Mouse (Mus musculus): ENCODE results near the gene Bbox1. TPM values are rescaled to one million over a fixed set of nuclear protein-coding genes. Genes with fewer than 3 reads are reported as not detected.

The Bbox1 gene
- total RNA-seq (2021): under 1 TPM; 0.23 to 0.69 TPM

DNA sequence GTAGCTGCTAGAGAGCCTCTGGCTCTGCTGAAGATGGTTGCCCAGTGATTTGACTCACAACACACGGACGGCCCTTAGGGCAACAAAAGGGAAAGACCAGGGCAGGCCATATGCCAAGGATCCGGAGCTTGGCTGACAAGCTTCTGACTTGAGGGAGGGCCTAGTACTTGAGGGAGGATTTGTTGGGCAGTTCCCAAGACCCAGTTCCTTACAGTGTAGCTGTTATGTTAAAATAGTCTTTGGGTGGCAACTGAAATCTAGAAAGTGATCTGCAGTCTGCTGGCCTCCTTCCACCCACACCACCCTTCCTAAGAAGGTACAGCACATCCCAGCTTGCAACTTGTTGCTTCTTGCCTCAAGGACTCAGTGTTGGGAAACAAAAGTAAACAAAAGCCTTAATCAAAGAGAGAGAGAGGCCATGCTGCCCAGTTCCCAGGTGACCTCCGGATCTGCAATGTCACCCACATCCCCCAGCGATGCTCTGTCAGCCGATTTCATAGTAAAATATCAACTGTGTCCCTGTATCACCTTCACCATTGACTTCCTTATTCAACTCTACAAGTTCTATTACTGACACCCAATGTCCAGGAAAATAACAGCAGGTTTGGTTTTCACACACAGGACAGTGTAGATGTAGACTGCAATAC lies at the start of gene Bbox1:
TSS of gene Bbox1 (minus strand) at position 52 of the 647 bp plus-strand sequence.
- no peak for DNase-seq (ENCODE audit: extremely low spot score in 1 of 2, low spot score in 1 of 2)

DNA sequence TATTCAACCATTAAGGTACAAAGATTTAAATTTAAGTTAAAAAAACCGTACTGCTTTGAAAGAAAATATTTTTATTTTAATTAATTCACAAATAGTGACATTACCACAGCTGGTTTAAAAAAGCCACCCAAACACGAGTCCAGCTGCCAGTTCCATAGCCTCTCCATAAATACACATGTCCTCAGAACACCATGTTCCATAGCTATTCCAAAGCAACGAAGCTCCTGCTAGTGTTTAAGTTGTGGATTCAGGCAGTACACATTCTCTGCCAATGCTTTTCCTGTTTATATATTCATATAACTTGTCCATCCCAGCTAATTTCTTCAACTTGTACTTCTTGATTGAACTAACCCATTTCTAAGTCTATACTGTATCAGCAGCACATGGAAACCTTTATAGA lies 49.5 kb upstream of the Bbox1 start:
- DNase-seq (ENCODE audit: extremely low spot score in 1 of 2, low spot score in 1 of 2): no peak

DNA sequence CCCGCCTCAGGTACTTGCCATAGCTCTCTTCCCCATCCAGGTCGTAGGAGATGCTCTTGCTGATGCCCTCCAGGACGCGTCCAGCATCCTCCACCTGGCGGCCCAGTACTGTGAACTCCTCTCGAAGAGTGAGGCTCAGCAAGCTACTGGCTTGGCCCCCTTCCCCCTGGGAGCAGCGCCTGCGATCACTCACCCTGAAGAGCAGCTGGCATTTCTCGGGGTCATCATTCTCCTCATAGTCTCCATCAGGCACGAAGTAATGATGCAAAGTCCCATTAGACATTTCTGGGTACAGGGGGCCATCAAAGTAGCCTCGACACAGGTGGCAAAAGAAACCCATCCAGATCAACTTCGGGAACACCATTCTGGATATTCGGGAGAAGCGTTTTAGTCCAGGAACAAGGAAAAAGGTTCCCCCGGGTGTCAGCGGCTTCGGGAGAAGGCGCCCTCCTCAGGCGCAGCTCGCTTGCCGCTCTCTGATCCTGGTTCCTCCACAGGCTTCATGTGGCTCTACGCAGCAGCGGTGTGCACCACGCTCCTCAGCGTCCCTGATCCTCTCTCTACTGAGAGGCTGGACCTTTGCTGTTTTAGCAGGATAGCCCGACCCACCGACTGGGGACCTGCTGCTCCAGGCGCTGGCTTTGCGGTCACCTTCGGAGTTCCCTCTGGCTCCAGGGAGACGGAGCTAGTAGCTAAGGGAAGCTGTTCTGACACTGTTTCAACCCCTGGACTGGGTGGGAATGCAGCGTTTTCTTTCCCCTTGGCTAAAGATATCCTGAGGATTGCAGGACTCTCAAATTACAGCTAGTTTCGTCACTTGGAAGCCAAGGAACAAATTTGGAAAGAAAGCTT lies 48.3 kb upstream of the Bbox1 start, which contains the start of gene Fibin:
TSS of gene Fibin (minus strand) at position 752 of the 852 bp plus-strand sequence.
- peak; percentile 49 for DNase-seq (ENCODE audit: extremely low spot score in 1 of 2, low spot score in 1 of 2)

DNA sequence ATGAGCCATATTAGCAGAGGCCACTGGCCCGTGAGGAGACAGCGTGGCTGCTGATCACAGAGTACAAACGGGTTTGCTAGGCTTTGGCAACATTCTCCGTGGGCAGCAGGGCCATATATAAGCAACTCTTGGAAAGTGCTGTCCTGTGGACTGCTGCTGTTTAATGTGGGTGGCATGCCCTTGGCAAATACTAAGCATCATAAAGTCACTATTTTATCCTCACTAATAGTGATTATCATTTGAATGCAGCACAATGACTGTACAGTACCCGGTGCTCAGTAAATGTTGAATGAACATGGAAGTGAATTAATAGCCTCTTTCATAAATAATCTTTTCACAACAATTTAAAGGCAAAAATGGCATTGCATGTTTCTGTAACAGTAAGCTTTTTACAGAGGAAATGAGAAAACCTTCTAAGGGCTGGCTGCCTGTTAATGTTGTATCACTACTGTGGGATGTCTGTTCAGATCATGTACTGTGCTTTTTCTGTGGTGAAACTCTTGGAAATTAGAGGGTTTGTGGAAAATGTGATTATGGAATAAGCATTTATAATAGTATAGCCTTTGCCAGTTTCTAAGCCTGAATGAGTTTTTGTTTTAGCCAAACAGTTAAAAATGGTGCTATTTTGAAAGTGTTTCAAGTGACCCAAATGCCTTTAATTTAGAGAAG lies 39.1 kb upstream of the Bbox1 start:
- no peak for DNase-seq (ENCODE audit: extremely low spot score in 1 of 2, low spot score in 1 of 2)

DNA sequence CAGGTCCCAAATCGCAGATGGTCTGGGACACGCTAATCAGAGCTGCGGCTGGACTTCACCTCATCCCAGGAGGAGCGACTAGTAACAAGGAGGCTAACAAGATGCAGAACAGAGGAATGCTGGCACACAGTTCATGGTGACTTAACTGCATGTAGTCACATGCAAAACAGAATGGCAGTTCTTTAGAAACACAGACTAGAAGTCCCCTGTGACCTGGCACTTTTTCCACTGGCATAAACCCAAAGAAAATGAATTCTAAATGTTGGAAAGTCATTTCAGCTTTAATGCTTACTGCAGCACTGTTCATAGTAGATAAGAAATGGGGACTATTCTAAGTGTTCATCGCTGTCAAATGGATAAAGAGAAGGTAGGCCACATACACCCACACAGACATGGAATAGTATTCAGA lies 37.5 kb upstream of the Bbox1 start:
- DNase-seq (ENCODE audit: extremely low spot score in 1 of 2, low spot score in 1 of 2): no peak

DNA sequence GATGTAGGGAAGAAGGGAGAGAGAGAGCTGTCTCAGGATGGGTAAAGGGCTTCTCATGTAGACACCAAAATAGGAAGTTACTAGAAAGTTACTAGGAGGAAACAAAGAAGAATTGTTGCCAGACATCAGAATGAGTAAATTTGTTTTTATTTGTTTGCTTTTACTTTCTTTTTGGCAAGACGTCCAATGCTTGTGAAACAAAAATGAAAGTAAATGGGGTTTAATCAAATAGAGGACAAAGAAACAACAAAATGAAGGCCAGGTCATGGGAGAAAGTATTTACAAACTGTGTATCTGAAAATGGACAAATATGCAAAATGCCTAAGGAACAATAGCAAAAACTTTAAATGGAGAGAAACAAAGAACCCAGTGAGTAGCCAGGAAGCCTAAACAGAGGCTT lies 37.0 kb upstream of the Bbox1 start:
- no peak for DNase-seq (ENCODE audit: extremely low spot score in 1 of 2, low spot score in 1 of 2)

DNA sequence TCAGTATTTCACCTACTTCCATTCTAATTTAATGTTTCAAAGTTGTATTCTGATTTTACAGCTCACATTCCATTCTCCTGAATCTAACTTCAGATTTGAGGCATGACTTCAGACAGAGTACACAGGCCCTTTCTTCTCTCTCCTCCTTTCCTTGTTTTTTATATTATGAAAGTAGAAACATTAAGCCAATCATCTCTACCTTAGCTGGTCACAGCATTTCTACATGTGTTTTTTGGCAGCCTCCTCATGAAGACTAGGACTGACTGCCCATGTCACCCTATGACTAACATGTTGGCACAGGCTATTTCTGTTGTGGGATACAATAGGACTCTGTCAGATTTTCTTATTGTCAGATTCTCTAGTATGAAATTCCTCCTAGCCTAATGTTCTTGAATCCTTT lies 14.6 kb upstream of the Bbox1 start:
- DNase-seq (ENCODE audit: extremely low spot score in 1 of 2, low spot score in 1 of 2): no peak

DNA sequence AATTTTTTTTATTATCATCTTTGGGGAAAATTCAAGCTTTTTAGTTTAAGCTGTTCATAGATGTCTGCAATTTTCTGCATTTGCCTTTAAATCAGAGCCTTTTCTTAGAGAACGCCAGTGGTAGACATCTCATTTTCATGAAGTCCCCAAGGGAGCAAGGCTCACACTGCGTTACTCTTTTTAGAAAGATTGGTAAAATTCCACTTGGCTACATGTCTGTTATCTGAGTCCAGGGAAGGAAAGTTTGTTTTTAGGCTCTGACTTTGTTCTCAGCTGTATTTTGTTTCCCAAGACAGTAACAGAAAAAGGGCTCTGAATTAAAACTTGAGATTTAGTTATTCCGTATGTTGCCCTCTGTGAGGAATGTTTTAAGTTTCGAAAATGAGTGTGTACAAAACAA lies 5.6 kb upstream of the Bbox1 start:
- no peak for DNase-seq (ENCODE audit: extremely low spot score in 1 of 2, low spot score in 1 of 2)

DNA sequence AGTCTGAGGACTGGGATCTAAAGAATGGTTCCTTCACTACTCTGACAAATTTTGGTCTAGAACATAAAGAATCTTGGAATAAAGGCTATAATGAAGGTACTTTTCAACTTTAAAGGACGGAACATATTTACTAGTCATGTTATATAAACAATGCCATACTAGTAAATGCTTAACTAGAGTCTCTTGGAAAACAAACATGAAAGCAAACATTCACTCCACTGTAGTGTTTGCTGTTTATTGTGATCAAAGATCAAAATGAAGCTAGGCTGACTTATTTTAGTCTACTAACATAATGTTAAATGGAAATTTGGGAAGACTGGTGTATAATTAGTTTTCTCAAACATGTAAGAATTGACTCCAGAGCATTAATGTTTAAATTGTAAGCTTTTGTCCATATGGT lies 4.9 kb upstream of the Bbox1 start:
- DNase-seq (ENCODE audit: extremely low spot score in 1 of 2, low spot score in 1 of 2): no peak

DNA sequence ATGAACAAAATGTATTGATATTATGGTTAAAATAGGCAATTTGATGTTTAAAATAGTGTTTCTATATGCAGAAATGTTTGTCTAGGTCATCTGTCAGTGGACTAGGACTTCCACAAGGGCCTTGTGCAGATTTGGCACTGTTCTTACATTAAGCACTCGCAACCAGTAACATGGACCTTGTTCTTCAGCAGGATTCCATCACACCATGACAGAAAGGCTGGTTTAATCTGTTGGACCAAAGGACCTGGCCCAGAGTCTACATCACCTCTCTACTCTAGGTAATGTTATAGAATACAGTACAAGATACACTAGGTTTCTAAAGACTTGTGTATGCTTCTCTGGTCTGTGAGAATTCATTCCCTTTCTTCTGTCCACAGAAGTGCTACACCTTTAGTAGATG lies 4.4 kb upstream of the Bbox1 start:
- DNase-seq (ENCODE audit: extremely low spot score in 1 of 2, low spot score in 1 of 2): no peak

DNA sequence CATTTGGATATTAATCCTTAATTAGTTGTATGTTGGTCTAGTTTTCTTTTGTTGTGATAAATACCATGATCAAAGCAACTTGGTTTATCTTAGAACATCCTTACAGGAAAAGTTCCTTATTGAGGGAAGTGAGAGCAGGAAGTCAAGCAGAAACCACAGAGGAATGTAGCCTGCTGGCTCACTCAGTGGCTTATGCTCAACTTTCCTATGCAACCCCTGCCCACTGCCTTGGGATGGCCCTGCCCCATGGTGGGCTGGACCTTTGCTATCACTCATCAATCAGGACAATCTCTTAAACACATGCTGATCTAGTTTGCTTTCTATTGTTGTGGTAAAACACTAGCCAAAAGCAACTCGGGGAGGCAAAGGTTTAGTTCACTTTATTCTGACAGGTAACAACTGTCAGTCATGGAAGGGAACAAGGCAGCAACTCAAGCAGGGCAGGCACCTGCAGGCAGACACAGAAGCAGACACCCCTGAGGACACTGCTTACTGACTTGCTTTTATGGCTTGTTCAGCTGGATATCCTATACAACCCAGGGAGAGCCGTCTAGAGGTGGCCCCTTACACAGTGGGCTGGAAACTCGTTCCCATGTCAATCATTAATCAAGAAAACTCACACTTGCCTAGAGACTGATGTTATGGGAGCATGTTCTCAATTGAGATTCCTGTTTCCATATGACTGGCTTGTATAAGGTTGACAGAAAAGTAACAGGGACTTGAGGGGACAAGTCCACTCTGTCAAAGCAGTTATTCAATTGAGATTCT lies 1.9 kb upstream of the Bbox1 start:
- no peak for DNase-seq (ENCODE audit: extremely low spot score in 1 of 2, low spot score in 1 of 2)

DNA sequence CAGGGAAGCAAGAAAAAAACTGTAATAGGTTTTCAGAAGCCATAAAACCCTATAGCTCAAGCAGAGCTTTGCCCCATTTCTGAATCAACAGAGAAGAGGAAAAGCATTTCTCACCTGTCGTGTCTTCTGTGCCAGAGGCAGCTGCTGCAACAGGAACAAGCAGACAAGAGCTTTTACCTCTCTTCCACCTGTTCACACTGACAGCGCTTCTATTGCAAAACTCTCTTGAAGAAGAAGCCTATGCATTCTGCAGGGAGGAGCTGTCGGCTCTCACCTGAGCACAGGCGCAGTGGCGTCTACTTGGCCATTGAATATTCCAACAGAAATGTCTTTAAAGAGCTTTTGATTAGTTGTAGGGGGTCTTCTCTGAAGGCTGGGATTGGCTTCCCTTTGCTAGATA lies 286 bp downstream of the Bbox1 start:
- no peak for DNase-seq (ENCODE audit: extremely low spot score in 1 of 2, low spot score in 1 of 2)

DNA sequence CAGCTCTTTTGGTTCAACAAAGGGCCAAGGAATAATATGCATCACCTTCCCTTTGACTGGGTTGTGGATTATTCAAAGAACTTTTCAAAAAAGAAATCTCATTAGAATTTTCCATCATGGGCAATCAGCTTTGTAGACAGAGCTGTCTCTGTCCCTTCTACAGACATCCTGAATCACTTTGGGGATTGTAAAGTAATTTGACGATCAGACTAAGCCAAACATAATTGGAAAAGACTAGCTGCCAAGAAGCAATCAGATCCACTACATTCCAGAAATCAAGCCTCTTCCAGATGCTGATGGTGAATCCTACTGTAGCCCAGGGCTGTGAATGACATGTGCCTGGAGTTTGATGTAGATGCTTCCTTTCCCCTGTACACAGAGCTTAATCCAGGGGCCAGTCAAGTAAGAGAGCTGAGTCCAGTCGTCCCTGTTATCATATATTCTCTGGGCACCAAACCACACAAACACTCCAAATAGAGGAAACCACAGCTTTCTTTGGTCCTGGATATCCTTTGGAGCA lies 995 bp downstream of the Bbox1 start:
- DNase-seq (ENCODE audit: extremely low spot score in 1 of 2, low spot score in 1 of 2): no peak

DNA sequence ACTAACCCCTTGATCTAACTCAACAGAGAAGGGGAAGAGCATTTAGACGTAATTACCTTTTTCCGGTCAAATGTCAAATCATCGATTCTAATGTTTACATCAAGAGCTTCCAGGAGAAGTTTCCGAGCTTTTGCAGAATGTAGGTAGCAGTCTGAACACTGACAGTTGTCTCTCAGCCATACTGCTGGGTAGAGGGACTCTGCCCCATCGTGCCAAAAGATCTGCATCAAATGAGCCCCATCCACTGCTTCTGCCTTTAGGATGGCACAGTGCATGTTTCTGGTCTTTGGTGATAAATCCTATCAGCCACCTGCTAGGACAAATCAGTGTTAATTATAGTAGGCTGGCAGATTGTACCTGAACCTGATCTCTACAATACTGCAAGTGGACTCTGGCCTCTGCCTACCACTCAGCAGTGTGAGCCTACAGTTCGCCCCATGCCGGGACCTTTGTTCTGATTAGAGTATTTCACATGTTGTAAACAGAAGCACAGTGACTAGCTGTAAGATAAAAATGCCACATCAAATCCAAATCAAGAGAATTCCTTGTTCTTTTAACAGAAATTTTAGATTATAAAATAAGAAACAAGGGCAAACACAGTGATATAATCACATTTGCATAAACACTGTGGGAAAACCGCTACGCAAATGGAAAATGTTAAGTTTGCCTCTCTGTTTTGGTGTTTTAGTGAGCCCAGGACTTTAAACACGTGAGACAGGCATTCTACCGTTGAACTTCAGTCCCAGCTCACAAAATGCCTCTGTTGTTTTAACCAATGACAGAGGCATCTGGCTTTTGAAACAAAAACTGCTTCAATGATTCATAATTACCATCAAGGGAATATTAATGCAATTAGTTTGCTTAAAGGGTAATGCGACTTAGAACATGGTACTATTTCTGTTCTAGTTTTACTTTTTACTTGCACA lies 8.7 kb downstream of the Bbox1 start:
- DNase-seq (ENCODE audit: extremely low spot score in 1 of 2, low spot score in 1 of 2): no peak

DNA sequence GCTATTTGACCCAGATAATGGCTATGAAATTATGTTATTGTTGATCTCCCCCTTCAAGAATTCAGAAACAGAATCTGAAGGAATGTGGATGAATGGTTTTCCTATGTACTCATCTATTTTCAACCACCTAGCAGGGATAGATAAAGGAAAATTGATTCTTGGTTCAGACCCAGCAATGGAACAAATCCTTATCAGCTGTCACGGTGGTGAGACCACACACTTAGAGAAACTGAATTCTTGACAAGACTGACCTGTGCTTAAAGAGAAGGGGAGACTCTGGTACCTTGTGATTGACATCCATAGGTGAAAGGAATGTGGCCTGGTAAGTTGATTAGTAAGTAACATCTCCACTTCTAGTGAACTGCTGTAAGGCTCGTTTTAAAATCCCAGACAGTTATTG lies 12.1 kb downstream of the Bbox1 start:
- no peak for DNase-seq (ENCODE audit: extremely low spot score in 1 of 2, low spot score in 1 of 2)

DNA sequence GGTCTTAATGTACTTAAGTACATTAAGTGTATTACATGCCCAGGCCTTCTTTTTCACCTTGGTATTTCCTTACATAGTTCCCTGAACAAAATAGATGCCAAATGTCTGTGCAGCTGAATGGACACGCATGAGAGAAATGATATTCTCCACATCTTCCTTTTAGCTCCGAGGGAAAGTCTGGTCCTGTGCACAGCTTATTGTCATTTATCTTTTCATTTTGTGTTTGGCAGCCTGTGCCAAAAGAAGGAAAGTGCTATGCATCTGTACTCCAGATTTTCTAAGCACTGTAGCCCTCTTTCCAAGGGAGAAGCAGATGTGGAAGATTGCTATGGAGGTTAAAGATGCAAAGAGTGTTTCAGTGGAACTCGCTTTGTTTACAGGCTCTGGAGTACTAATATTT lies 13.0 kb downstream of the Bbox1 start:
- DNase-seq (ENCODE audit: extremely low spot score in 1 of 2, low spot score in 1 of 2): no peak

DNA sequence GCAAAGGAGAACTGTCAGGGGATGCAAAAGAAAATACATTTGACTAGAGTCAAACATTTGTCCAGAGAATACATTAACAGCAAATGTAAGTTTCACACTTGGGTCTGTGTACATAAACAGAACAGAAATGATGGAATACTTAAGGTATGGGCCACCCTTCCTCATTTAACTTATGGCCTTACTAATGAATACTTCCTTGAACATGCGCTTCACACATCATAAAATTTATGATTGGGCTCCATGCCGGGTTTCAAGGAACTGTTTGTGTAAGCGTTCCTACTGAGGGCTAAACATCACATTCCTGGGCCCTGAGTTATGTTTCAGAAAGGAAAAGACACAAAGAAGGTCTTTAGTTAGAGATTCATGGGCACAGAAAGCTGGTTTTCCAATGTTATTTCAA lies 19.4 kb downstream of the Bbox1 start:
- DNase-seq (ENCODE audit: extremely low spot score in 1 of 2, low spot score in 1 of 2): no peak

DNA sequence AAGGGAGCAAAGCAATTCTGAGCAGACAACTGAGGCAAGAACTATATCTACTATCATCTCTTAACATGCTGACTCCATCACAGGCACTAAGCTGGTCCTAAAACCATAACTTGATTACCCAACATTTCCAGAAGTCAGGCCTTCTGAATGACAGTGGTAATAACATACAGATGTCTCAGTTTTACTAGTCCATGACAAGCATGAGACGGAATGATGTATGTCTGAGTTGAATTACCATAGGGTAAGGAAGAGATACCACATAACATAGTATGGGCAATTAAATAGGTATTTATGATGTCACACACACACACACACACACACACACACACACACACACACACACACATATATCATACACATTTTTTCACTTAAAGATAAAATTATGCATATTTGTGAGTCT lies 26.4 kb downstream of the Bbox1 start:
- no peak for DNase-seq (ENCODE audit: extremely low spot score in 1 of 2, low spot score in 1 of 2)

DNA sequence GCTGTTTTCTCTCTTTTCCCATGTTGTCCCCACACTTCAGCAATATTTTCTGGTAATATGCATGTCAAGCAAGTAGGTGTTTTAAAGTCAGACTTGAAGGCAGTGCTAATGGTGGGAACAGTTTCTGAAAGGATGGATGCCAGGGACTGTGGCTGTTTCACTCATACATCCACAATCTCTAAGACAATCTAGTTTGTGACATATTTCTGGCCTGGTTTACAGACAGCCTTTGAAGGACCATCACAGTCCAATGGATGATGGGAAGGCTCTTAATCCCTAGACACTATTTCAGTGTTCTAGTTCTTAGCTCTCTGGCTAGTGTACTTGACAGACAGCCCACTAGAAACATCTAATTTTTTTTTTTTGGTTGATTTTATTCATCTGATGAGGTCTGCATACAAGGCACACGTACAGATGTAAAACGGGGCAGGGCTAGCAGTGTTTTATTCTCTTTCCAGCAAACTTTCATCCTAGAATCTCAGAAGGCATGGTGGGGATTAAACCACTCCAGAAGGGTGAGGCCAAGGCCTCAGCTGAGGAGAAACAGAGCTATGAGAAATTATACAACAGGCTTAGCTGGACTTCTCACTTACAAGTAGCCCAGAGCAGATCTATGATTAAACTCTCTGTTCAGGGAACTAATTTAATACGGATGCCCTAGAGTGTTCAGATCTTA lies 28.4 kb downstream of the Bbox1 start:
- DNase-seq (ENCODE audit: extremely low spot score in 1 of 2, low spot score in 1 of 2): no peak

Measured in layer of hippocampus, postnatal 25 days (tissue).